Mouse (Mus musculus): ENCODE measurements around the gene Spo11. TPM values are rescaled to one million over a fixed set of nuclear protein-coding genes. Genes with fewer than 3 reads are reported as not detected.

Gene Spo11
- 0.20 and 0.40 TPM in 2 replicates for polyA plus RNA-seq (2016; fragmentation: Nextera tagmentation; extraction: Ambion mirVana)

DNA sequence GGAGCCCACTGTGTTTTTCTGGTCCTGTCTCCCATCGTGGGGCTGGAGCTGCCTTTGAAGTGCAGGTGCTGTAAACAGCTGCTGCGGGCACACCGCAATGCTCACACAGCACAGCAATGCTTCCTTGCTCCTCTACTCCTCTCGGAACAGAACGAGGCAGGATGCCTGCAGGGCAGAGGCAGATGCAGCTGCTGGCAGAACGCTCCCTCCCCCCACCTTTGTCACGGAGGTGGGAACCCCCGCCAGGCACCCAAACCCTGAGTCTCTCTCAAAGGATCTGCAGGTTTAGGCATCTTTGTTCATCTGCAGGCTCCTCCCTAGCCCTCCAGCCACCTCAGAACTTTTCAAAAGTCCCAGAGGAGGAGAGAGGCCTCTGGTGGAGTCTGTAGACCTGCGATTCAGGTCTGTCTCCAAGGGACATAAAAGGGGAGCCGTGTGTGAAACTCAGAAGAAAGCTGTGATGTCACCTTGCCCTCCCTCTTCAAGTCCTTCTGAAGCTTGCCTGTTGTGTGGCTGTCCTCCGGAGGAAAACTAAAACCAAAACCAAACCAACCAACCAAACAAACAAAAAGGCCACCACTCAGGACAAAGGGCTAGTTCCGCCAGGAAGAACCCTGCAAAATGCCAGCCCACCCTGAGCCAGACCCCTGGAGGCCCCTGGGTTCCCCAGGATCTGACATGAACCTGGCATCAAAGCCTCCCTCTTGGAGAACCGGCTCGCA, at the start of gene Spo11:
TSS of gene Spo11 (plus strand) at position 292 of the 722 bp plus-strand sequence.
- H3K9me3 ChIP-seq (replicated peaks), result peaks cover 6% of the 10 kb centered on the region
- DNase-seq (ENCODE audit: low spot score), result peak; percentile 47
- H3K27me3 ChIP-seq (ENCODE audit: low read depth, poor library complexity, severe bottlenecking), result peaks cover 17% of the 10 kb centered on the region
- H3K36me3 ChIP-seq, result no peaks in the 10 kb centered on the region
- H3K27ac ChIP-seq (replicated peaks), result peak within 1 kb of the TSS; percentile 72
- H3K4me1 ChIP-seq, result peaks cover 41% of the 10 kb centered on the region
- peak within 1 kb of the TSS; percentile 31 for H3K4me3 ChIP-seq
- 12% methylated on average over 14 of the region's 14 CpGs for WGBS

DNA sequence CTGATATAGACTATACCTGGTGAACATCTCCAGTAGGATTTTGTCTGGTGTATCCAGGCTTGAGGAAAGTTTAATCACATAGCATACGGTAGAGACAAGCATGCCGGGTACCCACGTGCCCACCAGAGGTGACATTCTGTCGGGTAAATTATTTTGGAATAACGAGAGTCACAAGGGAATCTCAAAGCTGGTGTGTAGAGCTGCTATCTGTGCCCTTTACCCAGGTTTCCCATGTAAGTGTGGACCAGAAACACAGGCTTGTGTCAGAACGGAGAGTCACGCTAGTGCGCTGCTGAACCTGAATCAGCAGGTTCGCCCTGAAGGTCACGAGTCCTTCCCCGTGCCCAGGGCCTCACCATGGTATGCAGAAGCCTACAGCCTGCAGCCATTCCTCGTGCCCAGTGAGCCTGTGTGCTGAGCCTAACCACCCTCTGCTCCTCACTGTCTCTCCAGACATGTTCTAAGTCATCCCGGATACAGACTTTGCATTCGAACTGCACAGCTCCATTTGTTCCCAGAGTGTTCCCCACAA, 47.5 kb upstream of the Spo11 start:
- Histone ChIP-seq H3K27ac (replicated peaks) (no peak overlapping the region), H3K4me3 (no peak overlapping the region), H3K9me3 (replicated peaks) (no peaks in the 10 kb centered on the region), H3K4me1 (peaks cover 61% of the 10 kb centered on the region), H3K27me3 (ENCODE audit: low read depth, poor library complexity, severe bottlenecking) (peaks cover 66% of the 10 kb centered on the region), H3K36me3 (no peaks in the 10 kb centered on the region)
- WGBS, result 85% methylated on average over 14 of the region's 14 CpGs
- no peak for DNase-seq (ENCODE audit: low spot score)

DNA sequence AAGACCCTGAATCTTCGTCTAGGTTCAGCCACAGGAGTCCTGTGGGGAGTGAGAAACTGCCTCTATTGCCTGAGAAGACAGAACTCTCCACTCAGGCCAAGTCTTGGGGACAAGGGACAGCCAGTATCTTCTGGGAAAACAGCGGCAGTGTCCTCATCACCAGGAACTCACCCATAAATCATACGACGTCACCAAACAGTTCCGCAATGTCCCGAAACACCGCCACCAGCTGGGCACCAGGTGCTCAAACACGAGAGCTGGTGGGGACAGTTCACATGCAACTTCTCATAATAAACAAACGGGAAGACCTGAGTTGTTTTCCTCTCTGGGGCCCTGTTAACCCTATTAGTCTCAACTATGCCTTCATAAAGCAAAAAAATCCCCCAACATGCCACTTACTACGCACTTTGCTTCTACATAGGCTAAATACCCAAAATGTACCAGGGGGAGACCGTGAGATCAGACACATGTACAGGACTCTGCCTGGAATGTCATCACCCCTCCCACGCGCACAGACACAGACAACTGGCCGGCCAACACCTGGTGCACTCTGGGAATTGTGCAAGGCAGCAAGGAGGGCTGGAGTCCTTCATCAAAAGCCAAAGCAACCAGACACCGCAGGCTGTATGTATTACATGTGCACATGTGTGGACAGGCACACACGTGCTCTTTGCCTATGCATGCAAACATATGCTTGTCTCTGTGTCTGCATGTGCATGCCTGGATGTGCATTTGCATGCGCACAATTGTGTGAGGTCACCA, 46.2 kb upstream of the Spo11 start:
- H3K27me3 ChIP-seq (ENCODE audit: low read depth, poor library complexity, severe bottlenecking), result peaks cover 79% of the 10 kb centered on the region
- no peak for DNase-seq (ENCODE audit: low spot score)
- no peak overlapping the region for H3K27ac ChIP-seq (replicated peaks)
- H3K4me1 ChIP-seq, result peaks cover 66% of the 10 kb centered on the region
- no peaks in the 10 kb centered on the region for H3K9me3 ChIP-seq (replicated peaks)
- H3K4me3 ChIP-seq, result no peak overlapping the region
- no peaks in the 10 kb centered on the region for H3K36me3 ChIP-seq
- 83% methylated on average over 17 of the region's 17 CpGs for WGBS

DNA sequence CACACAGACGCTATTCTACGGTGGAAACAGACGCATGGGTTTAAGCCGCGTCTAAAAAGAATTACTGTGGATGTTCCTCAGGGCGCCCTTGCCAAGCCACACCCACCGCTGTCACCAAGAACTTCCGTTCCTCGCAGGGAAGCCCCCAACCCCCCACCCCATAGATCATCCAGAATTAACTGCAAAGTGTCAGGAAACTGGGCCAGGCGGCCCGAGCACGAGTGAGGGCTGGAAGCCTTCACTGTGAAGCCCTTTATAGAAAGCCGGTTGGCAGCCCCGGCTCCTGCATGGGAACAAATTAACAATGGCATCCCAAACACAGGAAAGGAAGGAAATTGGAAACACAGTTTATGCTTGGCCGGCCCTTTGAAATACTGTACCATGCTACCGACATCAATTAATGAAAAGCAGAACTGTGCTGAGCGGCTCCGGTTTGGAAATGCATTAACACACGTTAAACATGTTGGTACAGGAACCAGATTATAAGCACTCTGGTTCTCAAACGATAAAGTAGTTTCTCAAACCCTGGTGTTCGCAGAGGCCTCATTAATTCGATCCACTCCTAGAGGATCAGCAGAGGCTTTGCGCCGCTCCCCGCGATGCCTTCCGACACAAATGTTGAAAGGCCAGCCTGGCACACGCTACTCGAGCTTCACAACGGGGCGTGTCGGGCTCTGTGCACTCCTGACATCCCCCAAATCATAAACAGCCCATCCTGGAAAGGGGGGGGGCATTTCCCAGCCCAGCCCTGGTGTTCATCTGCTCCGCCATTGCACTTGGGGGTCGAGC, 43.7 kb upstream of the Spo11 start:
- peak; percentile 64 for DNase-seq (ENCODE audit: low spot score)
- H3K27ac ChIP-seq (replicated peaks), result peak overlapping the region; percentile 79
- no peaks in the 10 kb centered on the region for H3K36me3 ChIP-seq
- peaks cover 88% of the 10 kb centered on the region for H3K4me1 ChIP-seq
- WGBS, result 1% methylated on average over 34 of the region's 34 CpGs
- H3K4me3 ChIP-seq, result peak overlapping the region; percentile 47
- peaks cover 100% of the 10 kb centered on the region for H3K27me3 ChIP-seq (ENCODE audit: low read depth, poor library complexity, severe bottlenecking)
- H3K9me3 ChIP-seq (replicated peaks), result no peaks in the 10 kb centered on the region

DNA sequence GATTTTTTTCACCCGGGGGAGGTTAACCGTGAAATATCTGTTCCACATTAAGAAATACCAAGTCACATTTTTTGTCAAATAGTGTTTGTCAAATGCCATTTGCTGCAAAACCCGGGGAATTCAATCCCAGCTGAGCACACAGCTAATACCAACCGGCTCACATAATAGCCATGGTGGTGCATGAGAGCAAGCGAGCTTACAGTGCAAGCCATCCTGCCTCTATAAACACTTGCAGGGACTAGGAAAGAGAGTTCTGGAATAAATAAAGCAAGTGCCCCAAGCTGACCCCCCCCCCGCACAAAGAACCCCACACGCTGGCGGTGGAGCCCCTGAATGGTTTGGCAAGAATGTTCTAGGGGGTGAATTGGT, 43.1 kb upstream of the Spo11 start:
- 3% methylated on average over 8 of the region's 8 CpGs for WGBS
- DNase-seq (ENCODE audit: low spot score), result peak; percentile 45
- peaks cover 88% of the 10 kb centered on the region for H3K4me1 ChIP-seq

DNA sequence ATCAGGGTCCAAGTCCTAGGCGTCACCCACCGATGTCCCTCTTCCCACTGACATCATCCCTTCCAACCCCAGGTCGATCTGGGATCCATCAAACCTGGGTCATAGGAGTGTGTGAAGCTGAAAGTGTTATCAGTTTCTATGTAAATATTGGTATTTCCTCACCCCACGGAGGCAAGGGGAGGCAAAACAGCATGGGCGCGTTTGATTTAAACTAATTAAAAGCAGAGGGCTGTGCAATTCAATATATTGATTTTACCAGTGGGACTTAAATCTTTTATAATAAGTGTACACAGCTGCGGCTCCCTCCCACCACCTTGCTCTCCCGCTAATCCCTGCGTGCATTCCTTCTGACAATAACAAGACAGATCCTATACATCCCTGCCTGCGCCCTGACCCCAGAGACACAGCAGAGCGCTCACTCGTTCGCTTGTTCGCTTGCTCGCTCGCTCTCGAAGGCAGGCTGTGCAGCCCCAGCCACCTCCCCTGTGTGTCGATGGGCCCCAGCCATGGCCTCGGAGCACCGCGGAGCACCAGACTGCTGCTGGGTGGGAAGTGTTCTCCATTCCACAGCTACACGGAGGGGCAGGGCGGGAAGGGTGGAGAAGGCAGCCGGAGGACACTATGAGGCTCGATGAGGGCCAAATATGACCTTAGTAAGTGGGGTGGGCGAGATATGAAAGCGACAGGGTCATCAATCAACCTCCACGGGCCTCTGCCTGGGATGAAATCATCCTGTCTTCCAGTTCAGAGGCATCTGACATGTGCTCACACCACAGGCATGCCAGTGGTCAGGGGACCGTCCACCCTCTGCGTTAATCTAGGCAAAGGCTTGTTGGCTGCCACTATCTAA, 42.4 kb upstream of the Spo11 start:
- Histone ChIP-seq H3K27me3 (ENCODE audit: low read depth, poor library complexity, severe bottlenecking) (peaks cover 100% of the 10 kb centered on the region), H3K4me3 (peak overlapping the region; percentile 47), H3K36me3 (no peaks in the 10 kb centered on the region), H3K9me3 (replicated peaks) (no peaks in the 10 kb centered on the region), H3K27ac (replicated peaks) (peak overlapping the region; percentile 79), H3K4me1 (peaks cover 88% of the 10 kb centered on the region)
- DNase-seq (ENCODE audit: low spot score), result peak; percentile 75
- 1% methylated on average over 30 of the region's 30 CpGs for WGBS

More for the DNA sequence above, 43.1 kb upstream of the Spo11 start:
- H3K27ac ChIP-seq (replicated peaks), result peak overlapping the region; percentile 79
- H3K4me3 ChIP-seq, result peak overlapping the region; percentile 47
- H3K36me3 ChIP-seq, result no peaks in the 10 kb centered on the region
- no peaks in the 10 kb centered on the region for H3K9me3 ChIP-seq (replicated peaks)
- peaks cover 100% of the 10 kb centered on the region for H3K27me3 ChIP-seq (ENCODE audit: low read depth, poor library complexity, severe bottlenecking)

DNA sequence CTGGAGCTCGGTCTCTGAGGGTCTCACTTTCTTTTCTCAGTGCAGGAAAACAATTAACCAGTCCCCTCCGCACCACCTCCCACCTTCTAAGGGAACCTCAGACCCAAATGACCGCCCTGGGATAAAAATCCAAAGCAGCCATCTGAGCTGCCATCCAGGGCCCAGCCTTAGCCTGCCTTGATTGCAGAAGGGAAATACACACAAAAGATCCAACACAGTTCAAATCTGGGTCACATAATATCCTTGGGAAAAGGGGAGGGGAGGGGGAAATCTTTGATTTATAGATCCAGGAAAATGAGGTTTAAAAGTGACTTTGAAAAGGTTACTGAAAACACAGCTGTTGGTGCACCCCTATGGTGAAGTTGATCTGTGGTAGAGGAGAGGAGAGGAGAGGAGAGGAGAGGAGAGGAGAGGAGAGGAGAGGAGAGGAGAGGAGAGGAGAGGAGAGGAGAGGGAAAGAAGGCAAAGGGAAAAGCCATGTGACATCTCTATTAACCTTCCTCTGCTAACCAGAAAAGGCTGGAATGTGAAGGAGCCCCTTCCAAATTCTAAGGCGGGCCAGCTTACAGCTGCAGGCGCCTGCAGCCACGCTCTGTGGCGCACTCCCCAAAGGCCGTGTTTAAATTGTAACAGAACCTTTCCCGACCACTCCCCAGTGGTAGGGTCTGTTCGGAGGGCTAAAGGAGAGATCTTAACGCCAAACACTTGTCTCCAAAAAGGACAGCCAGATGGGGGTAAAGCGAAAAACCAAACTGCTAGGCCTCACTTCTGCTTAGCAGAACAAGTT, 41.5 kb upstream of the Spo11 start:
- 2% methylated on average over 12 of the region's 12 CpGs for WGBS
- no peak for DNase-seq (ENCODE audit: low spot score)
- peaks cover 91% of the 10 kb centered on the region for H3K4me1 ChIP-seq
- peaks cover 100% of the 10 kb centered on the region for H3K27me3 ChIP-seq (ENCODE audit: low read depth, poor library complexity, severe bottlenecking)
- H3K36me3 ChIP-seq, result no peaks in the 10 kb centered on the region
- peak overlapping the region; percentile 65 for H3K4me3 ChIP-seq
- peak overlapping the region; percentile 79 for H3K27ac ChIP-seq (replicated peaks)
- no peaks in the 10 kb centered on the region for H3K9me3 ChIP-seq (replicated peaks)

DNA sequence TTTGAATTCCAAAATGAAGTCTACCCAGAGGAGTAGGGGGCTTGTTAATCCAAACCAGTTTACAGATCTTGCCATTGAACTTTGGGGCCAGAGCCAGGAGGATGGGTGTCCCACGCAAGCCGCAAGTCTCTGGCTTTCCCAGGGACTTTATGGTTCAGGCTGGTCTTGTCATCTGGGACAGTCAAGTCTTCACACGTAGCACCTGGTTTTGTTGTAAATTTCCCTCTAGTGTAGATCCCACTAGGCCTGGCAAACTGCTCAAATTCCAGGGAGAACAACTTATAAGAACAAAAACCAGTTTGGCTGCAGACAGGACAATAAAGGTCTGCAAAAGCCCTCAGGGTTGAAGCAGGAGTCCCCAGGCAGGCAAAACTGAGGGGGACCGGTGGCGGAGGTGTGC, 40.7 kb upstream of the Spo11 start:
- H3K4me3 ChIP-seq, result peak overlapping the region; percentile 65
- peaks cover 100% of the 10 kb centered on the region for H3K27me3 ChIP-seq (ENCODE audit: low read depth, poor library complexity, severe bottlenecking)
- no peaks in the 10 kb centered on the region for H3K9me3 ChIP-seq (replicated peaks)
- no peaks in the 10 kb centered on the region for H3K36me3 ChIP-seq
- H3K4me1 ChIP-seq, result peaks cover 92% of the 10 kb centered on the region
- no peak for DNase-seq (ENCODE audit: low spot score)
- peak overlapping the region; percentile 46; the same call in 1 of the 2 replicates for H3K27ac ChIP-seq (replicated peaks)
- WGBS, result 10% methylated on average over 5 of the region's 5 CpGs

DNA sequence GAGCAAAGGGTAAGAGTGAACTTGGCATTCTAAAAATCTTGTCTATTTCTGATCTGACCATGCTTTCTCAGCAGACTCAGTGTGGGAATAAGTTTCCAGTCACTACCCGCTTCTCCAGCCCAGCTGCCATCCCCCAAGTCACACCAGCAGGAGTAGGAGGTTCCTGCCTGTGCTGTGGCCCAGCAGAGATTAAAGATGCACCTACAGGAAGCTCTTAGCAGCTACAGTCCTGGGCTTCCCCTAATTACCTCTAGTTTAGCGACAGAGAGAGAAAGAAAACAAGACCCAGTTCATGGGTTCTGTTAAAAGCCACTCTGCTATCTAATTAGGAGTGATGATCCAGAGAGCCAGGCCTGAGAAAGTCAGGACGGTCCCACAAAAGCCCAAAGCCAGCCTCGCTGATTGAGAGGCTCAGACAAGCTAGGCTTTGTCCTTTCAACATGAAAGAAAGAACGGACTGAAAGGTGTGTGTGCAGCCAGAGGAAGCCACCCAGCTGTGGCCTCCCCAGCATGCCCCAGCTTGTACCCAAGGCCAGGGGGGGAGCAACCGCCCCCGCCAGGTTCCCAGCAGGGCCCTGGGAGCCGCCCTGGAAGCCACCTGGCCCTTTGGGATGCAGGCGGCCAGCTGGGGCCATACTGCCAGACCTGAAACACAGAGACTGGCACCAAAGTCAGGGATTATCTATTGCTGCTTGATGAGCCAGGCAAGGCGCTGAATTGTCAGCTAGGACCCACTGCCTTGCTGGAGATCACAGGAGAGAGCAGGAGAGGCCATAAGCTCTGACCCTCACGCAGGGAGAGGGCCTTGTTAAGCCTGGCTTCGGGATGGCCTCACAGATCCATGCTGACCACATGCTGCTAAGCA, 39.9 kb upstream of the Spo11 start:
- WGBS, result 2% methylated on average over 12 of the region's 12 CpGs
- Histone ChIP-seq H3K27ac (replicated peaks) (peak overlapping the region; percentile 71), H3K9me3 (replicated peaks) (no peaks in the 10 kb centered on the region), H3K4me1 (peaks cover 87% of the 10 kb centered on the region), H3K27me3 (ENCODE audit: low read depth, poor library complexity, severe bottlenecking) (peaks cover 100% of the 10 kb centered on the region), H3K36me3 (no peaks in the 10 kb centered on the region), H3K4me3 (peak overlapping the region; percentile 65)
- DNase-seq (ENCODE audit: low spot score), result peak; percentile 55

DNA sequence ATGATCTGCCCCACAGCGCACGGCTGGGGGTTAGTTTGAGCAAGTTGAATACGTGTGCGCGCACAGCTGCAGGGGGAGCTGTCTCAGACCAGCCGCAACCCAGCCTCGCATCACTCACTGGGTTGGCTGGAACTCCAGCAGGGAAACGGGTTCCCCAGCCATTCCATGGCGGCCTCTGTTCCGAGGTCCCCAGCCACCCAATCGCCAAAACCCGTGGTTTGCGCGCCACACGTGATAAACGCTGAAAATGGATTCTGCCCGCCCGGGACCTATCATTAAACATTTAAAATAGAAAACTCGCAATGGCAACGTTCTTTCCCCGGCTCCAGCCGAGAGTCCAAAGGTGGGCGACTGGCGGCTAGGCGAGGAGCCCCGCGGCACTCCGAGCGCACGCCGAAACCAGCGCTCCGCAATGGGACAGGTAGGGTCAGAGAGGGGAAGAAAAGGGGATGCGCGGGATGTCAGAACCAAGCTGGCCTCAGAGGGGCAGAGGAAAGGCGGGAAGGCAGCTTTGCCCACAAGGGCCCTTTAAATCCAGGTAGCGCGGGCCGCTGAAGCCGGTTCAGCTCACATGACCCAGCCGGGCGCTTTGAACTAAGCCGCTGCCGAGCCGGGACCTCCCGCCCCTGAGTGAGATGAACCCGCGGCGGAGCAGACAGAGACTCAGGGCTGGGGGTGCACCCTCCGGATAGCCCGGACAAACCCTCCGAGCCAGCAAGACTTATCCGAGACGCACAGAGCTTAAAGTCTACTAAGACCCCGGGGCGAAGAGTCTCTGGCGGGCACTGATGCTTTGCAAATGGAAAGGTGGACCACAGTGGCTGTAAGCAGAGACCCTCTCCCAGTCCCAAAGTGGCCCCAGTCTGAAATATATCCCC, 38.5 kb upstream of the Spo11 start:
- WGBS, result under 1% methylated on average over 57 of the region's 57 CpGs
- H3K4me3 ChIP-seq, result peak overlapping the region; percentile 65
- DNase-seq (ENCODE audit: low spot score), result peak; percentile 63
- peaks cover 99% of the 10 kb centered on the region for H3K27me3 ChIP-seq (ENCODE audit: low read depth, poor library complexity, severe bottlenecking)
- no peaks in the 10 kb centered on the region for H3K36me3 ChIP-seq
- H3K27ac ChIP-seq (replicated peaks), result peak overlapping the region; percentile 81
- H3K4me1 ChIP-seq, result peaks cover 76% of the 10 kb centered on the region
- H3K9me3 ChIP-seq (replicated peaks), result no peaks in the 10 kb centered on the region
